Mouse (Mus musculus): ENCODE data around the gene Med25. TPM values are rescaled to one million over a fixed set of nuclear protein-coding genes. Genes with fewer than 3 reads are reported as not detected.

Gene Med25
- polyA plus RNA-seq, 1 experiment: 249 TPM

- TF ChIP-seq GATA1 (IDR thresholded peaks at IDR 0.05; ENCODE audit: borderline replicate concordance, low read length) (no peak), FLI1 (IDR thresholded peaks at IDR 0.05; ENCODE audit: low read length) (no peak)
- Histone ChIP-seq H3K4me1 (peaks cover 74% of the 10 kb centered on the region), H3K27me3 (replicated peaks) (no peaks in the 10 kb centered on the region), H3K4me3 (replicated peaks) (peak overlapping the region; percentile 94), H3K36me3 (replicated peaks; ENCODE audit: low read length) (peaks cover 41% of the 10 kb centered on the region), H3K9me3 (no peaks in the 10 kb centered on the region)
Observed at GRCm38 (mm10) chr7:44895206-44895592, 2.7 kb upstream of the Med25 start.

DNA sequence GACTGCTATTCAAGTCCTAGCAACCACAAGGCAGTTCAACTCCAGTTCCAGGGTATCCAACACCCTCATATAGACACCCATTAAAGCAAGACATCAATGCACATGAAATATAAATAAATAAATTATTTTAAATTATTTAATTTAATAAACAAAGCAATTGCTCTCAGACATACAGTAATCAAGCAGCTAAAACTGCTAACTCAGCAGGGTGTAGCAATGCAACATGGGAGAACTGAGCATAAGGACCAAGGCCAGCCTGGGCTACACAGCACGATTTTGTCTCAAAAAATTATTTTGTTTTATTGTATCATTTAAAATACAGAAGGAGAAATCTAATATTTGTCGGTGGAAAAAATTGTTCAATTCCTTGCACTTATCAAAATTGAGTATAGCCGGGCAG is 1.7 kb upstream of the Med25 start:
- Histone ChIP-seq H3K27me3 (replicated peaks) (no peaks in the 10 kb centered on the region), H3K4me1 (peaks cover 68% of the 10 kb centered on the region), H3K36me3 (replicated peaks; ENCODE audit: low read length) (peaks cover 37% of the 10 kb centered on the region), H3K9me3 (no peaks in the 10 kb centered on the region), H3K4me3 (replicated peaks) (no peak overlapping the region)
- TF ChIP-seq GATA1 (IDR thresholded peaks at IDR 0.05; ENCODE audit: borderline replicate concordance, low read length) (no peak), FLI1 (IDR thresholded peaks at IDR 0.05; ENCODE audit: low read length) (no peak)

DNA sequence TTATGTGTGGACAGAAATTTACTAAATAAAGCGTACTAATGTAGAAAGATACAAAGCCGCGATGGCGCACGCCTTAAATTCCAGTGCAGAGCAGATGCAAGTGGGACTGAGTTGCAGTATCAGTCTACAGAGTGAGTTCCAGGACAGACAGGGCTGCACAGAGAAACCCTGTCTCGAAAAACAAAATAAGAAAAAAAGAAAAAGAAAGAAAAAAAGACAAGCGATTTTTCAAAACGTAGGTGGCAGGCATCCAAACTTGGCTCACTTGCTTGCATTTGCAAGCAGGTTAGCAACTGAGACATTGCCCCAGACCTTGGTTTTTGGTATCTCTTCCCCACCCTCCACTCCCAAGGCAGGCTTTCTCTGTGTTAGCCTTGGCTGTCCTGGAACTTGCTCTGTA is 685 bp upstream of the Med25 start:
- Histone ChIP-seq H3K4me3 (replicated peaks) (peak overlapping the region; percentile 64), H3K27me3 (replicated peaks) (no peaks in the 10 kb centered on the region), H3K4me1 (peaks cover 68% of the 10 kb centered on the region)

DNA sequence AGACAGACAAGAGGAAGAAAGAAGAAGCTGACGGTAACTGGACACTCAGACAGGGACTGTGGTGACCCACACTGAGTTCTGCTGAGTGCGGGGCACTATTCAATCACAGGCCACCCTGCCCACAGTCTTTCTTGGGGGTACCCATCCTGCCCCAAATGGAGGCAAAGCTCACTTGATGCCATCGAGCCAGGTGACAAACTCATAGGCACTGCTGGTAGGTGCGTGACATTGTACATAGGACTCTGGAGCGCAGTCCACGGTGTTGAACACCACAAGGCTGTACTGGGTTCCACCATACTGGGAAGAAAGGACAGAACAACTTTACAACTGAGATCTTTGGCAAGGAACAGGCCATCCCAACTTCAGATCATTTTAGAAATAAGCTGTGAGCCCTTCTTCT is 901 bp downstream of the Med25 start:
- no peak for TF ChIP-seq GATA1 (IDR thresholded peaks at IDR 0.05; ENCODE audit: borderline replicate concordance, low read length)
- TF ChIP-seq FLI1 (IDR thresholded peaks at IDR 0.05; ENCODE audit: low read length): no peak
- Histone ChIP-seq H3K27me3 (replicated peaks) (no peaks in the 10 kb centered on the region), H3K4me1 (peaks cover 64% of the 10 kb centered on the region), H3K9me3 (no peaks in the 10 kb centered on the region), H3K4me3 (replicated peaks) (peak overlapping the region; percentile 93), H3K36me3 (replicated peaks; ENCODE audit: low read length) (peaks cover 37% of the 10 kb centered on the region)

More for the DNA sequence above, 685 bp upstream of the Med25 start:
- no peak for TF ChIP-seq FLI1 (IDR thresholded peaks at IDR 0.05; ENCODE audit: low read length)
- no peak for TF ChIP-seq GATA1 (IDR thresholded peaks at IDR 0.05; ENCODE audit: borderline replicate concordance, low read length)
- Histone ChIP-seq H3K36me3 (replicated peaks; ENCODE audit: low read length) (peaks cover 37% of the 10 kb centered on the region), H3K9me3 (no peaks in the 10 kb centered on the region)

DNA sequence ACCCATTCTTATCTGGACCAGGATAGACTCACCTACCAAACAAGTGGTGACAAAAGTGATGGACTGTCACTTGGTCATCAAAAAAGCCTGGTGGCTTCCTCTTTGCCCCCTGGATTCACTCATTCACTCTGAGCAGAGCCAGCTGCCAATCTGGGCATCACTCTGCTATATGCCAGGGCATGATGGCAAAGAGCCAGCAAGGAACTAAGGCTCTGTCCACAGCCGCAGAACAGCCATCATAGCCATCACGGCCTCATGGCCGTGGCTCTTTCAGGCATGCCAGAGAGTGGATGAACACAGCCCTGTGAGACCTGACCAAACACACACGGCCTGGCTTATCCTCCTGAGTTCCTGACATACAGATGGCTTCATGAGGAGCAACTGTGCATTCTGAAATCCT is 1.8 kb downstream of the Med25 start:
- no peak for TF ChIP-seq GATA1 (IDR thresholded peaks at IDR 0.05; ENCODE audit: borderline replicate concordance, low read length)
- Histone ChIP-seq H3K9me3 (no peaks in the 10 kb centered on the region), H3K27me3 (replicated peaks) (no peaks in the 10 kb centered on the region), H3K36me3 (replicated peaks; ENCODE audit: low read length) (peaks cover 46% of the 10 kb centered on the region), H3K4me1 (peaks cover 68% of the 10 kb centered on the region), H3K4me3 (replicated peaks) (peak overlapping the region; percentile 83)

GRCm38 (mm10) chr7:44890180-44890579 is 2.3 kb downstream of the Med25 start:
- no peak for TF ChIP-seq FLI1 (IDR thresholded peaks at IDR 0.05; ENCODE audit: low read length)
- TF ChIP-seq GATA1 (IDR thresholded peaks at IDR 0.05; ENCODE audit: borderline replicate concordance, low read length): no peak
- Histone ChIP-seq H3K4me1 (peaks cover 63% of the 10 kb centered on the region), H3K27me3 (replicated peaks) (no peaks in the 10 kb centered on the region), H3K36me3 (replicated peaks; ENCODE audit: low read length) (peaks cover 51% of the 10 kb centered on the region), H3K9me3 (no peaks in the 10 kb centered on the region), H3K4me3 (replicated peaks) (peak overlapping the region; percentile 83)

DNA sequence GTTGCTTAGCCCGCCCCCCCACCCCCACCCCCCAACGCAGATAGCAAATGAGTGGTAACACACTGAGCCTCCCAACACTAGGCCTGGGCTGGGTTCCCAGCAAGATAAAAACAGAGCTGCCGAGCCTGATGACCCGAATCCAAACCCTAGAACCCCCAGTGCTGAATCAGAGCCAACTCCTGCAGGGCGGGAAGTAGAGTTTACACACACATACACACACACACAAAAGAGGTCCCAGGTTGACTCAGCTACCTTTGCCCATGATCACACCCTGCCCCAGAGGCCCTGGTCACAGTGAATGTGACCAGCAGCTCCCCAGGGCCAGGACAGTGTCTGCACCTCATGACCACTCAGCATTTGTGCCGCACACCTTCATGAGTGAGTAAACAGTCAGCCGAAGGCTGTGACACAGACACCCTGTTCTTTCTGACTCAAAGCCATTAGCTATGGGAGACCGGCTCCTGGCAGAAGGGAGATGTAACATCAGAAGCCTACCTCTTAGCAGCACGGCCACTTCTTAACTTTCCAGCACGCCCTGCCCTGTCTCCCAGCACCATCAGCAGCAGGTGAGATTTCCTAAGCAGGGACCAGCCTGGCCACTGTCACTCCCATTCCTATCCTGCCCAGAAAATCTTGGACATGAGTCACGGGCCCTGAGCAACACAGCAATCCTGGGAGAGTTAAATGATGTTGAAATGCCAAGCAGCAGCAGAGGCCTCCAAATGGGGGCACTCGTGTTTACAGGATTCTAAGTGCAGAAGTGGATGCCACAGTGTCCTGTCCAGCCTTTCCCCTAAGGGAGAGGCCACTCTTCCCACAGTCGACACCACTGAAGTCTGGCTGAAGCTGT is 4.0 kb downstream of the Med25 start:
- Histone ChIP-seq H3K27me3 (replicated peaks) (no peaks in the 10 kb centered on the region), H3K9me3 (no peaks in the 10 kb centered on the region), H3K4me1 (peaks cover 57% of the 10 kb centered on the region), H3K4me3 (replicated peaks) (no peak overlapping the region), H3K36me3 (replicated peaks; ENCODE audit: low read length) (peaks cover 66% of the 10 kb centered on the region)
- no peak for TF ChIP-seq FLI1 (IDR thresholded peaks at IDR 0.05; ENCODE audit: low read length)
- no peak for TF ChIP-seq GATA1 (IDR thresholded peaks at IDR 0.05; ENCODE audit: borderline replicate concordance, low read length)

- H3K9me3 ChIP-seq: no peaks in the 10 kb centered on the region
- peaks cover 81% of the 10 kb centered on the region for H3K36me3 ChIP-seq (replicated peaks; ENCODE audit: low read length)
- no peaks in the 10 kb centered on the region for H3K27me3 ChIP-seq (replicated peaks)
- no peak for TF ChIP-seq FLI1 (IDR thresholded peaks at IDR 0.05; ENCODE audit: low read length)
- no peak for TF ChIP-seq GATA1 (IDR thresholded peaks at IDR 0.05; ENCODE audit: borderline replicate concordance, low read length)
- peaks cover 51% of the 10 kb centered on the region for H3K4me1 ChIP-seq
- H3K4me3 ChIP-seq (replicated peaks): no peak overlapping the region
Observed at GRCm38 (mm10) chr7:44886964-44887363, 5.5 kb downstream of the Med25 start.

GRCm38 (mm10) chr7:44884637-44885036 is 7.9 kb downstream of the Med25 start:
- Histone ChIP-seq H3K9me3 (no peaks in the 10 kb centered on the region), H3K4me1 (peaks cover 34% of the 10 kb centered on the region), H3K4me3 (replicated peaks) (no peak overlapping the region), H3K27me3 (replicated peaks) (no peaks in the 10 kb centered on the region), H3K36me3 (replicated peaks; ENCODE audit: low read length) (peaks cover 94% of the 10 kb centered on the region)
- TF ChIP-seq FLI1 (IDR thresholded peaks at IDR 0.05; ENCODE audit: low read length): no peak
- TF ChIP-seq GATA1 (IDR thresholded peaks at IDR 0.05; ENCODE audit: borderline replicate concordance, low read length): no peak

GRCm38 (mm10) chr7:44883036-44883435 is 9.5 kb downstream of the Med25 start:
- H3K27me3 ChIP-seq (replicated peaks): no peaks in the 10 kb centered on the region
- TF ChIP-seq GATA1 (IDR thresholded peaks at IDR 0.05; ENCODE audit: borderline replicate concordance, low read length): no peak
- no peak for TF ChIP-seq FLI1 (IDR thresholded peaks at IDR 0.05; ENCODE audit: low read length)
- H3K36me3 ChIP-seq (replicated peaks; ENCODE audit: low read length): peaks cover 94% of the 10 kb centered on the region
- peaks cover 23% of the 10 kb centered on the region for H3K4me1 ChIP-seq
- no peak overlapping the region for H3K4me3 ChIP-seq (replicated peaks)
- H3K9me3 ChIP-seq: no peaks in the 10 kb centered on the region
